Mouse (Mus musculus): ENCODE data around the gene Iqub. TPM values are rescaled to one million over a fixed set of nuclear protein-coding genes. Genes with fewer than 3 reads are reported as not detected.

The Iqub gene
- total RNA-seq, 2 experiments from 2014 or later: 2.2 to 2.4 TPM

GRCm38 (mm10) chr6:24470571-24471132 is 44.2 kb downstream of the Iqub start:
- DNase-seq (ENCODE audit: low spot score in 2 of 2): peak; percentile 30 to 60

GRCm38 (mm10) chr6:24470135-24470534 is 44.7 kb downstream of the Iqub start:
- DNase-seq (ENCODE audit: low spot score in 2 of 2): peak in 1 of 2 experiments; percentile 31

- peak; percentile 72 to 90 for DNase-seq (ENCODE audit: low spot score in 2 of 2)
These were observed 58.8 kb downstream of the Iqub start for GRCm38 (mm10) chr6:24456097-24456496.

GRCm38 (mm10) chr6:24451026-24451821 is 63.6 kb downstream of the Iqub start:
- DNase-seq (ENCODE audit: low spot score in 2 of 2): no peak

GRCm38 (mm10) chr6:24450241-24450640 is 64.6 kb downstream of the Iqub start:
- DNase-seq (ENCODE audit: low spot score in 2 of 2): no peak

- no peak for DNase-seq (ENCODE audit: low spot score in 2 of 2)
These were observed 98.8 kb downstream of the Iqub start for GRCm38 (mm10) chr6:24416056-24416455.

- DNase-seq (ENCODE audit: low spot score in 2 of 2): no peak
These were observed 99.4 kb downstream of the Iqub start for GRCm38 (mm10) chr6:24415500-24415899.

- DNase-seq (ENCODE audit: low spot score in 2 of 2): peak; percentile 21 to 43
These were observed 106.1 kb downstream of the Iqub start for GRCm38 (mm10) chr6:24408573-24409427.

- DNase-seq (ENCODE audit: low spot score in 2 of 2): no peak
These were observed 107.1 kb downstream of the Iqub start for GRCm38 (mm10) chr6:24407743-24408142.

- DNase-seq (ENCODE audit: low spot score in 2 of 2): peak; percentile 61 to 92
These were observed 117.6 kb downstream of the Iqub start for GRCm38 (mm10) chr6:24397237-24397647.

Other genes starting within 250 kb of the Iqub start
- gene Ndufa5, start 12.9 kb upstream of the Iqub start, total RNA-seq (2021): 100 to 1,000 TPM; 290 to 317 TPM
- gene Asb15, start 13.1 kb upstream of the Iqub start, total RNA-seq (2021): not detected
- not detected for gene Lmod2, start 82.7 kb upstream of the Iqub start, total RNA-seq (2021)
- 100 to 1,000 TPM; 144 to 162 TPM for gene Wasl, start 149.9 kb upstream of the Iqub start, total RNA-seq (2021)
- not detected for gene Hyal6, start 218.2 kb upstream of the Iqub start, total RNA-seq (2021)
- not detected for gene Hyal4, start 233.3 kb upstream of the Iqub start, total RNA-seq (2021)